Mouse (Mus musculus) c-Kit-positive CD71-negative TER-119-negative erythroid progenitor cells, embryonic 14.5 days (primary cell): Measurements from ENCODE around the gene Pcp2.
"Not testable (repeated sequence)": the region's sequence is repeated elsewhere in the genome, so short reads cannot be mapped to it uniquely, and the experiment has no call there.

Source experiments
- DNase-seq: peaks from one replicate; pipeline ENCODE4 v3.0.0-alpha.2; 2013; ENCODE audit warnings: low read depth

Gene Pcp2

DNA sequence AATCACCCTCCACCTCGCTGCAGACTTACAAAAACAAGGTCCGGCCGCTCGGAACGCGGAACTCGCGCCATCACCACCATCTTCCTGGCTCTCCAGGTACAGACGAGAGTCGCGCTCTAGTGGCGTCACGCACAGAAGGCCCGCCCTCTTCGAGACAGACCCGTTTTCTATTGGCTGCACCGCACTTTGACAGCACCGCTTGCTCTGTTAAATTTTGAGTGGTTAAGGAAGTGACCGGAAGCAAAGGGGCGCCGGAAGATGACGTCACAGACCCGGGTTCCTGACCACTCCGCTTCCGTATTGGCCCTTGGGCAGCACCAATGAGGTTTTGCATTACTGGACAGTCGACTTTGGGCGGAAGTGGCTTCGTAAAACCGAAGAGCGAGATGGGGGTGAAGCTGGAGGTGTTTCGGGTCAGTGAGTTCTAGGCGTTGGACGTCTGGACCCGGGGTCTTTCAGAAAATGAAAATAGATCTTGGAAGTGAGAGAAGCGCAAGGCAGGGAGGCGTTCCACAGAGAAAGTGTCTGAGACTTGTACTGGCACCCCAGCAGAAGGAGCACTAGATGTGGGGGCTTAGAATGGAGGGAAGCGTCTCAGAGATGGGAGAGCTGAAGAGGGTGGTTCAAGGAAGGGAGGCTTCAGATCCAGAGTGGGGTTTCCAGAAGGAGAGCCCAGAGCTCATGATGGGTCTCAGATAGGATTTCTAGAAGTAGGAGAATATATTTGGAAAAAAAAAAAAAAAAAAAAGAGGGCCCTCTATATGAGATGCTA lies 4.0 kb downstream of the Pcp2 start, which contains the start of the genes Xab2 and Pet100:
Xab2 (minus strand) TSS at position 118 of the 772 bp plus-strand sequence.
Pet100 (plus strand) TSS at position 350 of the 772 bp plus-strand sequence.
- peak; percentile 100 for DNase-seq

DNA sequence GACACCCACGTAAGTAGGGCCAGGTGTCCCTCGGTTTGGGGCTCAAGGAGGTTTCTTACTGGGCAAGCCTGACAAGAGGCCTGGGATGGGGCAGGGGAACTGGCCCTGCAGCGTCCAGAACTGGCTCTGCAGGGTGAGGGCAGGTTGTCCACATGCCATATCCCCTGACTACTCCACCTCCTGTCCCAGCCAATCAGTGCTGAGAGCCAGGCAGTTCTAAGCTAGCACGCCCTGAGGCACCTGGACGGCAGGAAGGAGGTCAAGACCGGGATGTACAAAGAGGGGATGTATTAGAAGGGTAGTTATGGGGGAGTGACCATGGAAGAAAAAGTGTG lies 15.6 kb downstream of the Pcp2 start:
- DNase-seq = no peak

DNA sequence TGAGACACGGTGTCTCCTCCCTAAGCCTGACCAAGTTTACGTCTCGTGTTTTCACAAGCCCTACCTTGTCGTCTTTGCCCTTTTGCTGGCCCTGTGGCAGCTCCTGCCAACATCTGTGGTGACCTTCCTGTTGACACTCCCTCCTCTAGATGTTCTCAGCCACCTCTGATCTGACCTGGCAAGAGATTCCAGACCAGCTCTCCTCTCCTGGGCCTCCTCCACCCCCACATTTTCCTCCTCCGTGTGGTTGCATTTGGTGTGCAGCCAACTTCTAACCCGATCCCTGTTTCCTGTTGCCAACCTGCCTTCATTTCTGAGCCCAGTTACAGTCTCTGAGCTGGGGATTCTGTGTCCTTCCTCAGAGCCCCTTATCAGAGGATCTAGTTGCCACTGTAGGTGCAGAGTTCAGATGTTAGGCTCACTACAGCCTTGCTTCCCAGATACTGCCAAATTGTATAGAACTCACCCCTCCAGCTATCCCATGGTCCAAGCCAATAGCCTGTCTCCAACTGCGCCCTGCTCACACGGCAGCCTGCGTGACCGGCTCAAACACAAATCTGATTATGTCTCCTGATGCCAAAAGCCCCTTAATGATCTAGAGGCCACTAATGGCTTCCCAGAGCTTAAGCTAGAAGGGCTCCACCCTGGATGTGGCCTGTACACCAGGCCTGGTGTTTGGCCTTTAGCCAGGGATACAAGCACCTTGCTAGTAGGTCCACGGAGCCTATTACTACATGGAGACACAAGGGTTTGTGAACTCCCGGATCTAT lies 16.1 kb downstream of the Pcp2 start:
- no peak for DNase-seq

DNA sequence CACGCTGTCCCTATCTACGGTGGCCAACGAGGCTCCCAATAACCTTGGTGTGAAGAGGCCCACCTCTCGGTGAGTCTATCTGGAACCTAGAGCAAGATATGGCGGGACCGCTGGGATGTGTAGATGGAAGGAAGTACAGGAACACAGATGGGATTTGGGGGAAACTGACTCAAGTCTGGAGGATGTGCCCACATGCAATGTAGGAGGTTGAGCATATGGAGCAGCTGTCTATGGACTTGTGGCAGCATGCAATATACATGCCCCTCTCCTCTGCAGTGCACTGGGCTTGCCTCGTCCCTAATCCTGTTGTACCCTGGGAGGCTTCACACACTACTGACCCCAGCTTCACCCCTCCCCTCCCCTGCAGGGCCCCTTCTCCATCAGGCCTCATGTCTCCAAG lies 17.5 kb downstream of the Pcp2 start:
- DNase-seq = no peak

DNA sequence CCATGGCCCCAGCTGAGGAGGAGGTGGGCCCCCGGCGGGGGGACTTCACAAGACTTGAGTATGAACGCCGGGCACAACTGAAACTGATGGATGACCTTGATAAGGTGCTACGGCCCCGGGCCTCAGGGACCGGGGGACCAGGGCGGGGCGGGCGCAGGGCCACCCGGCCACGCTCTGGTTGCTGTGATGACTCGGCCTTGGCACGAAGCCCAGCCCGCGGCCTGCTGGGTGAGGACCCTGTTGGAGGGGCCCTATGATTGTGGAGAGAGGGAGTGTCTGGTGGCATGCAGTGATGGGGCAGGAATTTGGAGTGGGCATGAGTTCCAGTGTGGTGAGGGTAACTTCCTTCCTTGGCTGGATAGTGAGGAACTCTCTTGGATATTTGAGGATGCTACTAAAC lies 18.8 kb downstream of the Pcp2 start:
- no peak for DNase-seq

DNA sequence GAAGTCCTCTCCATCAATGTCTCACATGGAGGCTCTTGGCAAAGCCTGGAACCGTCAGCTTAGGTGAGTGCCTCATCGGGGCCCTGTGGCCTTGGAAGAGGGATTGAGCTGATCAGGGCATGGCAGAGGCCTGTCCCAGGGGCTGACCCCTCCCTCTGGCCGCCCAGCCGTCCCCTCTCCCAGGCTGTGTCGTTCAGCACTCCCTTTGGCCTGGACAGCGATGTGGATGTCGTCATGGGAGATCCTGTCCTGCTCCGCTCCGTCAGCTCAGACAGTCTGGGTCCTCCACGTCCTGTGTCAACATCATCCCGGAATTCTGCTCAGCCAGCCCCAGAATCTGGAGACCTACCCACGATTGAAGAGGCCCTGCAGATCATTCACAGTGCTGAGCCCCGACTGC lies 21.9 kb downstream of the Pcp2 start:
- no peak for DNase-seq

DNA sequence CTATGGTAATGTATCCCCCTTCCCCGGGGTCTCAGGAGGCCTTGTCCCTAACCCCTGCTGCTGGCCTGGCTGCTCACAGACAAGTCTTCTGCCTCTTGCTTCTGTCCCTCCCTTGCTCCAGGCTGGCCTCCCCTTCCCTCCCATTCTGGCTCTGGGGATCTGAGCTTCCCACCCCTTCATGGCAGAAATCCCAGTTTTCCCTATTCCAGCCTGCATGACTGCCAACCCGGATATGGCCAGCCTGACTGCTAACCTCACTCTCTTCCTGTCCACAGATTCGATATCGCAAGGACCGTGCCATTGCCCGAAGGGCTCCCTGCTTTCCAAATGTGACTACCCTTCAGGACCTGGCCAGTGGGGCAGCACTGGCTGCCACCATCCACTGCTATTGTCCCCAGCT lies 24.9 kb downstream of the Pcp2 start:
- DNase-seq = no peak

DNA sequence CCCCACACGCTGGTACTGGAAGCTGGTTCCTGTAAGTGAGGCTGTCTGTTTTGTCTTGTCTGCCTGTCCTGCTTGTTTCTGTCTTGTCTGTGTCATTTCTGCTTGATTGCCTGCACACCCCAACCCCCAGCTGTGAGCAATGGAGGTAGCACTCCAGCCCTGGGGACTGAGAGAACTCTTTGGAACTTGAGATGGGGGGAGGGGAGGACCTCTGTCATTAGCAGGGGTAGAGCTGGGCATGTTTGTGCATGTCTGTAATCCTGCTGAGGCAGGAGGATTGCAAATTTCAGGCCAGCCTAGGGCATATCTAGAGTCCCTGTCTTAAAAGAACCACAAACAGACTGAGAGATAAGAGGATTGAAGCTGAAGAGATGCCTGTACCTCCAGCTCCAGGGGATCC lies 26.1 kb downstream of the Pcp2 start:
- no peak for DNase-seq

DNA sequence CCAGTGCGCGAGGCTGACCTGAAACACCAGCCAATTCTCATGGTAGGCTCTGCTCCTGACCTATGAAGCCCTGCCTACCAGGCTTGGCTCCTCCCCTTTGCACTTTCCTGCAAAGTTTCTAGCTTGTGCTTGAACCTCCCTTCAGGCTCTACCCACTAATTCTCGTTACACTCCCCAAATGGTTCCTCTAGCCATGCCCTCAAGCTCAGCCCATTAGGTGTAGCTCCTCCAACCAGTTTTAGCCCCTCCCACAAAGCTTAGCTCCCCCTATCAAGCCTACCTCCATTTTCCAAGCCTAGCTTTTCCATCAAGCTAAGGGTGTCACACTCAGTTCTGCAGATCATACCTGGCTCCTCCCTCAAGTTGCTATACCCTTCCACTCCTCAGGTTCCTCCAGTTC lies 27.3 kb downstream of the Pcp2 start:
- DNase-seq = no peak

DNA sequence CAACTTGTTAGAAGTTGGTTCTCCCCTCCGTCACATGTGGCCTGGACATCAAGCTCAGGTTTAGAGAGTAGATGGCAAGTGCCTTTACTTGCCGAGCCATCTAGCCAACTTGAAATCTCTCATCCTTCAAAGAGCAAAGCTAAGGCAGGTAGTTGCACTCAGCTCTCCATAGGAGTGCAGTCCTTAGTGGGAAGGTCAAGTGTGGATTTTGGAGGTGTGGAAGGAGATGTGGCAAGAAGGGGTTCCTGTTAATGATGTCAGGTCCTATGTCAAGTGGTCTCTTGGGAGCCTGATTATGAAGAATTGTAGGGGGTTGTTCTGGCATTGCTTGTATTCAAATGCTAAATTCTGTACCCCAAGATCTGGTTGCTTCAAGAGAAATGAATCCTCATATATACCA lies 30.9 kb downstream of the Pcp2 start:
- no peak for DNase-seq

DNA sequence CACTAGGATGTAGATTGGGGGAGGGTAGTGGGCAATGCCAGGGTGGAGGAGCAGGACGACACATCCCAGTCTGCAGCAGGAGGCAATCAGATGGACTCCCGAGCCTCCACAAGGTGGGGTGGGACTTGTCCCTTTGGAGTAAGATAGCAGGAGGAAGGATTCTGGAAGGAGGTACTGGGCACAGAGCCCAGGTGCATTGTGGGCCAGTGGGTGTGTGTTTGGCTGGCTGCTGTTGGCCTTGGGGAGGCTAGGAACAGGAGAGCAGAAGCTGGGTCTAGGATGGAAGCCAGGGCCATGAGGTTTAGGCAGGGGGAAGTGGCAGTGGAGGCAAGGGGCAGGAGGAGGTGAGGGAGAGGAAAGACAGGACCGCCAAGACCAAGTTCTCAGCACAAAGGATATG lies 31.9 kb downstream of the Pcp2 start:
- DNase-seq = no peak

DNA sequence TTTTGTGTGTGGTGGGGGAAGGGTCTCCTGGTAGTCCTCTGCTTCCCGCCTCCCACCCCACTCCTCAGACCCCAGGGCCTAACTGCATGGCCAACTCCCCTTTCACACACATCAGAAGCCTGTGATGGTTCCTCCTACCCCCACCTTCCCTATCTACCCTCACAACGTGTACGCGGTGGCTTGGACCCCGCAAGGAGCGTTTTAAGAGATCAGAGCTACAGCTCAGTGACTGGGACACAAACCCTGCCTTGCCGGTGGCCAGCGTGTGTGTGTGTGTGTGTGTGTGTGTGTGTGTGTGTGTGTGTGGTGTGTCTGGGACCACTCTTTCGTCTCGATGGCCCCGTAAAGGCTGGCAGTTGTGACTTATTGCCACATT lies 37.1 kb downstream of the Pcp2 start:
- DNase-seq = no peak

DNA sequence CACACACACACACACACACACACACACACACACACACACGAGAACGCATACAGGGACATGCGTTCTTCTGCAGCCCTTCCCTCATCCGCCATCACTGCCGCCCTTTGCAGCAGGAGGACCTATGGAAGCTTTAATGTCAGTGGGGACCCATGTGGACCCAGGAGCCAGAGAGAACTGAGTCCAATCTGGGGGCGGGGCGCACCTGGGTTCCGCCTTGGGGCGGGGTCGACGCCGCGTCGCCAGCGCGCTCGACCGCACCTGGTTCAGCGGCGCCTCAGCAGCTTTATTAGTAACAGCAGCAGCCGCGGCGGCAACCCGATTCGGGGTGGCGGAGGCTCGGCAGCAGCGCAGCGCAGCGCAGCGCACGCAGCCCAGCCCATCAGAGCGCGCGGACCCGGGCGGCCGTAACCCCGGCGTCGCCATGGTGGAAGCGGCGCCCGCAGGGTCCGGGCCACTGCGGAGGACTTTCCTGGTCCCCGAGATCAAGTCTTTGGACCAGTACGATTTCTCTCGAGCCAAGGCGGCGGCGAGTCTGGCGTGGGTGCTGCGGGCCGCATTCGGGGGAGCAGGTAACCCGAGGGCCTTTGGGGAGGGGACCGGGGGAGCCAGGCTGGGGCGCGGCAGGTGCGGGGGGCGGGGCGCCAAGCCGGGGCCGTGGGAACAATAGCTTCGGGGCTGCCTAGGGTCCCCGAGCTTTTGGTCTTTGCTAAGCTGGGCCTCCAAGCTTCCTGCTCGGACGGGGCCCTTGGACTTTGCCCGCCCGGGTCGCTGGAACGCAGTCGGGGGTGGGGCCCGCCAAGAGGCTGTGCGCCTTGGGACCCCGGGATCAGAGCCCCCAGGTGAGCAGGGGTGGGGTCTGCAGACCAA lies 37.7 kb downstream of the Pcp2 start:
- DNase-seq = peak; percentile 23

DNA sequence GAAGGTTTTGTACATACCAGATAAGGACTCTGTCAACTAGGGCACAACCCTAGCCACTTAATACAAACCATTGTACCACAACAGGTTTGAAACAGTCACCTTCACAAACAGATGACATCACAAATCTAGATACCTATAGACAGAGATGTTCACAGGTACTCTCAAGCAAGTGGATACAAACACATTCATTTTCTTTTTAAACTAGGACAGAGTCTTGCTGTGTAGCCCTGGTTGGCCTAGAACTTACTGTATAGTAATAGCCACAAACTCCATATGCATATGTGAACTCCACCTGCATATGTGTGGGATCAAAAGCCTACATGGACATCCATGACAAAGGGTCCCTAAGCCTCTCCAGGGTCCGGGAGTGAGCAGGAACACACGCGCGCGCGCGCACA lies 38.4 kb downstream of the Pcp2 start, which contains the start of gene Camsap3:
Camsap3 (plus strand) TSS at position 301 of the 398 bp plus-strand sequence.
- DNase-seq = no peak

DNA sequence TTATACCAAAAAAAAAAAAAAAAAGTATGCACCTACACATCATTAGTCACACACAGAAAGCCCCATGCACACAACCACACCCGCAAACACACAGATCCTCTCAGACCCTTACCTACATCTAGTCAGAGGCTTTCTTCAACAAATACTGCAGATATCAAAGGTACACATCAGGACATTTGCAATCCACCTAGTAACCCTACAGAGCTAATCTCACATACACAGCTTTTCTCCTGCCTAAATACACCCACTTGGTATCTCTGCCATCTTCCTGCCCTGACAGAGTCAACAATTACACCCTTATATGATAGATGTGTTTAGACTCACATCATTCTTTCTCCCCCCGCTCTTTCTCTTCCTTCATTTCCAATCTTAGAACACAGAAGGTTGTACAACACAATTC lies 38.9 kb downstream of the Pcp2 start:
- DNase-seq = no peak

DNA sequence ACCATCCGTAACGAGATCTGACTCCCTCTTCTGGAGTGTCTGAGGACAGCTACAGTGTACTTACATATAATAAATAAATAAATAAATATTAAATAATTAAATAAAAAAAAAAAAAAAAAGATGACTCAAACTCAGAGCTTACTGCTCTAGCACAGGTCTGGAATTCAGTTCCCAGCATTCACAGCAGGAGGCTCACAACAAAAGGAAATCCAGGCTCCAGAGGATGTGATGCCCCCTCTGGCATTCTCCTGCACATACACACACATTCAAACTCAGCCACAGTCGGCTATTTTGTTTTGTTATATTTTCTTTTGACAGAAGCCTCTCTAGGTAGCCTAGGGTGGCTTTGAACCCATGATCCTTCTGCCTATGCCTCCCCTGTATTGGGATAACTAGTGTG lies 43.4 kb downstream of the Pcp2 start:
- not testable (repeated sequence) for DNase-seq

DNA sequence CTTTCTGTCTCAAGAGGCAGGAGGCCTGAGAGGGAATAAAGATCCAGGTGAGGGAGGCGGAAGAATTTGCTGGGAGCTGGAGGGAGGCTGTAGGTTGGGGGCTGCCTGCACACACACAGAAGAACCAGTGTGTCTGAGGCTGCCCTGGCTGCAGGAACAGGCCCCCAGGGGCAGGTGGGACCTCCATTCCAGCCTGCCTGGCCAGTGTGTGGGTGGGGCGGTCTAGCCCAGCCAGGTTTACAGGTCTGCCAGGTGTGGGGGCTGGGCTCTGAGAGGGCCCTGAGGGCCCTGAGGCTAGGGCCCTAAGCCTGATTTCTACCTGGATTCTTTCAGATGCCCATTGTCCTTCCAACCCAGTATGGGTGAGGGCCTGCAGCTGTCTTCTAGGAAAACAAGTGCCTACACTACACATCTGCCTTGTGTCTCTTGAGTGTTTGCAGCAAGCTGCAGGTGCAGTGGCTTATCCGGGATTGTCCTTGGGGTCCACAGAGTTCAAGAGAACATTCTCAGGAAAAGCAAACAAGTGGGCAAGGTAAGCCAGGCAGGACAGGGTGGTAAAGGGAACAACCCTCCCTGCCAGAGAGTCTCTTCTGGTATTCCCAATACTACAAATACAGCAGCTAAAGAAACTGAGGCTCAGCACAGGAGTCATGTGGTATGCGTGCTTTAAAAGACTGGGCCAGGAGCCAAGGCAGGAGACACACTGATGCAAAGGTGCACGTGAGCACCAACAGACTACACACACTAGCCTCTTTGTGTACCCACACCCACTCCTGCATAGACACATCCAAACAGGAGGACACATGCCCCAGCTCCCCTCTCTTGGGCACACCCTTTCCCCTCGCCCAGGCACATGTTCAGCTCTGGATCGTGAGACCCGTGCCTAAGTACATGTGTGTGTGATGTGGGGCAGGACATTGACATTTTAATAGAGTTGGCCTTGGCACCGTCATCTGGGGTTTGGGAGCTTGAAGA lies 45.7 kb downstream of the Pcp2 start:
- DNase-seq = no peak

DNA sequence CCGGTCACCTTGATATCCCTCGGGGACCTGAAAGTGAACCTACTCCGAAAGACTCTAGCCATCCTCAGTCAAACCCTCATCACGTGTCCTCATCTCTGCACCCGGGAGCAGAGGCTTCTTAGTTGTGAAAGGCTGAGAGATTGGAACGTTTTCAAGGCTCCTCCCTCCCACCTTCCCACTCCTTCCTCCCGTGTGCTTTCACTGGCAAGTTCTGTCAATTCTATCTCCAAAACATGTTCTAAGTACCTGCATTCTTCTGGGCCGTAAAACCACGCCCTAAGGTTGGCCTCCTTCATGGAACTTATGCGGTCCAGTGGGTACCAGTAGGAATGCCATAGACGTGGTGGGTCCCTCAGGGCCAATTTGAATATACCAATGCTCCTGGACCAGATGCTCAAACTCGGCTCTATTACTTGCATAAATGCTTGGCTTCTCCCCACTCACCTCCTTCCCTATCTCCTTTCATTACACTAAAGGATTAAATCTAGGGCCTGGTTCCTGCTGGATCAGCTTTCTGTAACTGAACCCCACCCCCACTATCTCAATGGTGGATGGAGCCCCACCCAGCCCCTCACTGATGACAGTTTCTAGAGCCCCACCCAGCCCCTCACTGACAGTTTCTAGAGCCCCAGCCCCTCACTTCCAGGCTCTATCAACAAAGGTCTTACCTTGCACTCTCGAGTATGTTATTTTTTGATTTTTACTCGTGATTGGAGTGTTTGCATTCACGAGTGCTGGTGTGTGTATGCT lies 49.0 kb downstream of the Pcp2 start:
- DNase-seq = no peak

DNA sequence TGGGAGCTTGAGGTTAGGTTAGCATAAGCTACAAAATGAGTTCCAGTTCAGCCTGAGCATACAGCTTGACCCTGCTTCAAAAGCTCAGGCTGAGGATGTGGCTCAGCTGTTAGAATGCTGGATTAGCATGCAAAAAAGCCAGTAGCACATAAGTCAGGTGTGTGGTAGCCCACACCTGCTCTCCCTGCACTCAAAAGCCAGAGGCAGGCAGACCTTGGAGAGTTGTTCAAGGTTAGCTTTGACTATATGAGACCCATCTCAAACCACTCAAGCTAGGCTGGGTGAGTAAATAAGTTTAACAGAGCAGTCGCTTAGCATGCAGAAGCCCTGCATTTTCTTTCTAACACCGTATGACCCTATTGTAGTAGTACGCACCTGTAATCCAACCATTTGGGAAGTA lies 50.8 kb downstream of the Pcp2 start:
- no peak for DNase-seq
